Mouse (Mus musculus): Measurements from ENCODE around the gene Il1b. TPM values are rescaled to one million over a fixed set of nuclear protein-coding genes. Genes with fewer than 3 reads are reported as not detected.
A peak's percentile ranks its signal among the peaks of the same experiment; 100 is the strongest.

Il1b gene
- total and polyA plus RNA-seq, 3 experiments: 0.27 to 0.94 (median 0.86) TPM

- no peaks in the 10 kb centered on the region for H3K27me3 ChIP-seq (ENCODE audit: control insufficient read depth, insufficient read depth, low read length)
- H3K9ac ChIP-seq (ENCODE audit: low read depth, low read length): no peak overlapping the region
- H3K27ac ChIP-seq: peak overlapping the region; percentile 75
- intact Hi-C loops (cut with DNase I): no loop called here
- peaks cover 3% of the 10 kb centered on the region; the same call in 1 of the 2 replicates for H3K36me3 ChIP-seq (ENCODE audit: control insufficient read depth, insufficient read depth, low read length)
- 17% methylated on average over 8 of the region's 8 CpGs for WGBS
- TF ChIP-seq EP300 (IDR thresholded peaks at IDR 0.05; ENCODE audit: insufficient read depth, low read depth, low read length) (0 out of 2 replicates have a peak, but pooled peaks have one; percentile 58), POLR2A (IDR thresholded peaks at IDR 0.05; ENCODE audit: insufficient read depth, low read depth, low read length) (no peak), CTCF (IDR thresholded peaks at IDR 0.05) (no peak)
- no peak overlapping the region for H3K4me3 ChIP-seq
- DNase-seq: peak; percentile 75 to 82
- peaks cover 5% of the 10 kb centered on the region for H3K4me1 ChIP-seq (ENCODE audit: control insufficient read depth, insufficient read depth, low read length)
- no peaks in the 10 kb centered on the region for H3K79me2 ChIP-seq (replicated peaks; ENCODE audit: control insufficient read depth, insufficient read depth, low read length)
Observed at GRCm38 (mm10) chr2:129383512-129384271, 12.8 kb upstream of the Il1b start.

GRCm38 (mm10) chr2:129380746-129381474 is 10.0 kb upstream of the Il1b start:
- Histone ChIP-seq H3K79me2 (replicated peaks; ENCODE audit: control insufficient read depth, insufficient read depth, low read length) (no peaks in the 10 kb centered on the region), H3K27ac (no peak overlapping the region; the same call in 1 of the 2 replicates), H3K4me1 (ENCODE audit: control insufficient read depth, insufficient read depth, low read length) (peaks cover 5% of the 10 kb centered on the region), H3K27me3 (ENCODE audit: control insufficient read depth, insufficient read depth, low read length) (no peaks in the 10 kb centered on the region), H3K4me3 (no peak overlapping the region), H3K36me3 (ENCODE audit: control insufficient read depth, insufficient read depth, low read length) (peaks cover 3% of the 10 kb centered on the region; the same call in 1 of the 2 replicates), H3K9ac (ENCODE audit: low read depth, low read length) (no peak overlapping the region)
- no peak for DNase-seq
- intact Hi-C loops (cut with DNase I): no loop called here
- TF ChIP-seq EP300 (IDR thresholded peaks at IDR 0.05; ENCODE audit: insufficient read depth, low read depth, low read length): no peak
- no peak for TF ChIP-seq CTCF (IDR thresholded peaks at IDR 0.05)
- TF ChIP-seq POLR2A (IDR thresholded peaks at IDR 0.05; ENCODE audit: insufficient read depth, low read depth, low read length): no peak
- 74% methylated on average over 5 of the region's 5 CpGs for WGBS

- H3K4me3 ChIP-seq: no peak overlapping the region
- TF ChIP-seq POLR2A (IDR thresholded peaks at IDR 0.05; ENCODE audit: insufficient read depth, low read depth, low read length): no peak
- no peak for TF ChIP-seq CTCF (IDR thresholded peaks at IDR 0.05)
- no peak for TF ChIP-seq EP300 (IDR thresholded peaks at IDR 0.05; ENCODE audit: insufficient read depth, low read depth, low read length)
- H3K9ac ChIP-seq (ENCODE audit: low read depth, low read length): no peak overlapping the region
- peaks cover 3% of the 10 kb centered on the region; the same call in 1 of the 2 replicates for H3K36me3 ChIP-seq (ENCODE audit: control insufficient read depth, insufficient read depth, low read length)
- 70% methylated on average over 5 of the region's 5 CpGs for WGBS
- peak in 1 of 2 experiments; percentile 39 for DNase-seq
- no peak overlapping the region; the same call in 1 of the 2 replicates for H3K27ac ChIP-seq
- peaks cover 5% of the 10 kb centered on the region for H3K4me1 ChIP-seq (ENCODE audit: control insufficient read depth, insufficient read depth, low read length)
- intact Hi-C loops (cut with DNase I): no loop called here
- H3K27me3 ChIP-seq (ENCODE audit: control insufficient read depth, insufficient read depth, low read length): no peaks in the 10 kb centered on the region
- no peaks in the 10 kb centered on the region for H3K79me2 ChIP-seq (replicated peaks; ENCODE audit: control insufficient read depth, insufficient read depth, low read length)
Observed at GRCm38 (mm10) chr2:129380211-129380610, 9.3 kb upstream of the Il1b start.

- no peak for TF ChIP-seq POLR2A (IDR thresholded peaks at IDR 0.05; ENCODE audit: insufficient read depth, low read depth, low read length)
- TF ChIP-seq CTCF (IDR thresholded peaks at IDR 0.05): no peak
- no peak for TF ChIP-seq EP300 (IDR thresholded peaks at IDR 0.05; ENCODE audit: insufficient read depth, low read depth, low read length)
- intact Hi-C loops (cut with DNase I): no loop called here
- Histone ChIP-seq H3K79me2 (replicated peaks; ENCODE audit: control insufficient read depth, insufficient read depth, low read length) (no peaks in the 10 kb centered on the region), H3K4me3 (no peak overlapping the region), H3K9ac (ENCODE audit: low read depth, low read length) (no peak overlapping the region), H3K27me3 (ENCODE audit: control insufficient read depth, insufficient read depth, low read length) (no peaks in the 10 kb centered on the region), H3K4me1 (ENCODE audit: control insufficient read depth, insufficient read depth, low read length) (no peaks in the 10 kb centered on the region), H3K27ac (no peak overlapping the region), H3K36me3 (ENCODE audit: control insufficient read depth, insufficient read depth, low read length) (no peaks in the 10 kb centered on the region)
- 56% methylated on average over 4 of the region's 4 CpGs for WGBS
- peak in 1 of 2 experiments; percentile 42 for DNase-seq
Observed at GRCm38 (mm10) chr2:129373307-129373706, 2.4 kb upstream of the Il1b start.

- Histone ChIP-seq H3K36me3 (ENCODE audit: control insufficient read depth, insufficient read depth, low read length) (no peaks in the 10 kb centered on the region), H3K4me3 (no peak overlapping the region), H3K27ac (no peak overlapping the region), H3K4me1 (ENCODE audit: control insufficient read depth, insufficient read depth, low read length) (no peaks in the 10 kb centered on the region), H3K9ac (ENCODE audit: low read depth, low read length) (no peak overlapping the region), H3K27me3 (ENCODE audit: control insufficient read depth, insufficient read depth, low read length) (no peaks in the 10 kb centered on the region), H3K79me2 (replicated peaks; ENCODE audit: control insufficient read depth, insufficient read depth, low read length) (no peaks in the 10 kb centered on the region)
- no peak for DNase-seq
- intact Hi-C loops (cut with DNase I): no loop called here
- WGBS: 49% methylated on average over 3 of the region's 3 CpGs
- TF ChIP-seq EP300 (IDR thresholded peaks at IDR 0.05; ENCODE audit: insufficient read depth, low read depth, low read length): no peak
- no peak for TF ChIP-seq POLR2A (IDR thresholded peaks at IDR 0.05; ENCODE audit: insufficient read depth, low read depth, low read length)
- no peak for TF ChIP-seq CTCF (IDR thresholded peaks at IDR 0.05)
Observed at GRCm38 (mm10) chr2:129369615-129370014, 1.3 kb downstream of the Il1b start.
